Mouse (Mus musculus) stomach, postnatal 0 days (tissue): ENCODE measurements at regions not wholly inside any gene's neighbourhood (a gene's known extent, or its start where the extent isn't known, plus 50 kb on each side); places are given as distances from the start of the nearest gene placed in this dataset.

Experiments
- CTCF ChIP-seq: IDR thresholded peaks from 2 replicates; pipeline ENCODE4 v1.5.1; 2016; ENCODE audit warnings: antibody characterized with exemption, low read depth, mild to moderate bottlenecking, moderate library complexity
- EP300 ChIP-seq: optimal IDR thresholded peaks from 2 replicates; pipeline ENCODE3; 2016; ENCODE audit warnings: antibody characterized with exemption

DNA sequence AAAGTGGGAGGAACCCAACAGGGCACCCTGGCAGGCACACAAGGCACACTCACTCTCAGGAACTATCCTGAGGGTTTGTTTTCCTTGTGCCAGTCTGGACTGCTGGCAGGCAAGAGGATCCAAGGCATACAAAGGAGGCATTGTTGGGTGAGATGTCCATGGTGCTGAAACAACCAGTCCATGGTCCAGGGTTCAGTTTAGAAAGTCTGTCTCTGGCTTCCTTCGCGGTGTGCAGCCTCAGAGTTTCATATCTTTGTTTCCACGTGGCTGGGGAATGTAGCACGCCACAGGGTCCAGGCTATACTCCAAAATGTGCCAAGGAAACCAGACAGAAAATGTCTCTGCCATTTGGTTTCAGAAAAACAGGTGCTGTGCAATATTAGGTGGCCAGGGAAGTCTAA, 122.6 kb downstream of the Cbln1 start:
- TF ChIP-seq CTCF (no peak), EP300 (no peak)
